8 mouse cellular contexts compared by ENCODE assay signal in genomic region chr2:114260397-114261071, GRCm38 (mm10). TPM values are rescaled to one million over a fixed set of nuclear protein-coding genes. Genes with fewer than 3 reads are reported as not detected.
DNase-seq lines count a peak whose midpoint lies in the region; ATAC-seq lines count a peak whose summit lies in the region.

No protein-coding gene starts in this region.

- H3K4me3 ChIP-seq in forebrain, embryonic 16.5 days (replicated peaks; ENCODE audit: low read length), result 0 out of 2 replicates have a peak overlapping the region, but pooled peaks have one; percentile 7
- no peak overlapping the region for H3K4me3 ChIP-seq in limb, embryonic 11.5 days (ENCODE audit: low read depth, low read length)
- H3K4me3 ChIP-seq in midbrain, embryonic 15.5 days, result no peak overlapping the region

- peaks cover 4% of the 10 kb centered on the region; the same call in 1 of the 2 replicates for H3K4me1 ChIP-seq in forebrain, embryonic 16.5 days (replicated peaks; ENCODE audit: control insufficient read depth, insufficient read depth, low read length)
- H3K4me1 ChIP-seq in limb, embryonic 11.5 days (ENCODE audit: control insufficient read depth, insufficient read depth, low read length), result no peaks in the 10 kb centered on the region
- 0 out of 2 replicates have a peak, but pooled peaks cover 3% of the 10 kb centered on the region for H3K4me1 ChIP-seq in midbrain, embryonic 15.5 days

- 41% methylated on average over 8 of the region's 8 CpGs for WGBS in forebrain, embryonic 16.5 days
- WGBS in limb, embryonic 11.5 days, result 41% methylated on average over 8 of the region's 8 CpGs
- WGBS in midbrain, embryonic 15.5 days, result 45% methylated on average over 8 of the region's 8 CpGs

- H3K36me3 ChIP-seq in forebrain, embryonic 16.5 days (ENCODE audit: control insufficient read depth, insufficient read depth), result no peaks in the 10 kb centered on the region
- no peaks in the 10 kb centered on the region for H3K36me3 ChIP-seq in limb, embryonic 11.5 days (ENCODE audit: control insufficient read depth, insufficient read depth, low read length)
- H3K36me3 ChIP-seq in midbrain, embryonic 15.5 days (replicated peaks), result no peaks in the 10 kb centered on the region

- H3K4me2 ChIP-seq in forebrain, embryonic 16.5 days (ENCODE audit: low read length), result peak overlapping the region; percentile 35
- H3K4me2 ChIP-seq in limb, embryonic 11.5 days (ENCODE audit: low read depth, severe bottlenecking), result no peak overlapping the region
- 0 out of 2 replicates have a peak overlapping the region, but pooled peaks have one; percentile 14 for H3K4me2 ChIP-seq in midbrain, embryonic 15.5 days

- peak; percentile 78 for ATAC-seq in forebrain, embryonic 16.5 days
- no peak for ATAC-seq in limb, embryonic 11.5 days (ENCODE audit: insufficient number of reproducible peaks, low FRiP score, low TSS enrichment, low read depth)
- ATAC-seq in midbrain, embryonic 15.5 days (replicated peaks), result peak; percentile 72; the same call in 1 of the 2 replicates

- DNase-seq in urinary bladder, postnatal 14 days (ENCODE audit: low spot score), result peak; percentile 20
- DNase-seq in urinary bladder, postnatal 25 days (ENCODE audit: low spot score), result no peak
- peak; percentile 23 for DNase-seq in c-Kit-positive CD71-negative TER-119-negative erythroid progenitor cells, embryonic 14.5 days (ENCODE audit: low read depth)
- DNase-seq in hindlimb bud, embryonic 11.5 days (ENCODE audit: extremely low spot score, low read depth, low spot score), result peak; percentile 63
- peak; percentile 64 for DNase-seq in limb, embryonic 11.5 days (ENCODE audit: low spot score)
- no peak for DNase-seq in testis, postnatal 14 days (ENCODE audit: low spot score)

- no peak overlapping the region for H3K9ac ChIP-seq in forebrain, embryonic 16.5 days (replicated peaks; ENCODE audit: low read depth, low read length)
- no peak overlapping the region for H3K9ac ChIP-seq in limb, embryonic 11.5 days (ENCODE audit: low read length)
- H3K9ac ChIP-seq in midbrain, embryonic 15.5 days, result no peak overlapping the region

- H3K27me3 ChIP-seq in forebrain, embryonic 16.5 days (replicated peaks; ENCODE audit: control insufficient read depth, insufficient read depth, low read length), result 0 out of 2 replicates have a peak, but pooled peaks cover 3% of the 10 kb centered on the region
- H3K27me3 ChIP-seq in limb, embryonic 11.5 days (ENCODE audit: control insufficient read depth, insufficient read depth, low read length), result no peaks in the 10 kb centered on the region
- no peaks in the 10 kb centered on the region for H3K27me3 ChIP-seq in midbrain, embryonic 15.5 days (replicated peaks)

- H3K9me3 ChIP-seq in forebrain, embryonic 16.5 days (ENCODE audit: control insufficient read depth, low read length), result no peaks in the 10 kb centered on the region
- H3K9me3 ChIP-seq in limb, embryonic 11.5 days (ENCODE audit: control insufficient read depth, low read length), result no peaks in the 10 kb centered on the region
- no peaks in the 10 kb centered on the region for H3K9me3 ChIP-seq in midbrain, embryonic 15.5 days

- no peak overlapping the region for H3K27ac ChIP-seq in forebrain, embryonic 16.5 days (ENCODE audit: low read length)
- no peak overlapping the region for H3K27ac ChIP-seq in limb, embryonic 11.5 days (replicated peaks; ENCODE audit: low read depth, low read length)
- H3K27ac ChIP-seq in midbrain, embryonic 15.5 days, result no peak overlapping the region

RNA-seq across cellular contexts. Expression of gene Zfp770, which starts 59.3 kb away (rescaled TPM):
- polyA plus RNA-seq in forebrain, embryonic 16.5 days (2015; fragmentation: Nextera tagmentation; extraction: Ambion mirVana), result 5.2 and 6.0 TPM in 2 replicates
- 4.8 and 5.3 TPM in 2 replicates for polyA plus RNA-seq in limb, embryonic 11.5 days (2014; fragmentation: Nextera tagmentation; extraction: Ambion mirVana)
- 5.3 and 5.4 TPM in 2 replicates for polyA plus RNA-seq in midbrain, embryonic 15.5 days (2015; fragmentation: Nextera tagmentation; extraction: Ambion mirVana)

Comparison
In these comparisons a context has a peak if more than half of its experiments do, and no peak if none do; other contexts are left out.
1. DNase-seq: peak in urinary bladder, postnatal 14 days (single experiment), c-Kit-positive CD71-negative TER-119-negative erythroid progenitor cells, embryonic 14.5 days (single experiment), hindlimb bud, embryonic 11.5 days (single experiment) and limb, embryonic 11.5 days (single experiment); none in urinary bladder, postnatal 25 days (single experiment) and testis, postnatal 14 days (single experiment).